Mouse (Mus musculus): ENCODE results near the gene Huwe1. TPM values are rescaled to one million over a fixed set of nuclear protein-coding genes. Genes with fewer than 3 reads are reported as not detected.

The Huwe1 gene
- polyA plus RNA-seq (2015; fragmentation: Nextera tagmentation; extraction: Ambion mirVana), result 11.5 and 13.3 TPM in 2 replicates

DNA sequence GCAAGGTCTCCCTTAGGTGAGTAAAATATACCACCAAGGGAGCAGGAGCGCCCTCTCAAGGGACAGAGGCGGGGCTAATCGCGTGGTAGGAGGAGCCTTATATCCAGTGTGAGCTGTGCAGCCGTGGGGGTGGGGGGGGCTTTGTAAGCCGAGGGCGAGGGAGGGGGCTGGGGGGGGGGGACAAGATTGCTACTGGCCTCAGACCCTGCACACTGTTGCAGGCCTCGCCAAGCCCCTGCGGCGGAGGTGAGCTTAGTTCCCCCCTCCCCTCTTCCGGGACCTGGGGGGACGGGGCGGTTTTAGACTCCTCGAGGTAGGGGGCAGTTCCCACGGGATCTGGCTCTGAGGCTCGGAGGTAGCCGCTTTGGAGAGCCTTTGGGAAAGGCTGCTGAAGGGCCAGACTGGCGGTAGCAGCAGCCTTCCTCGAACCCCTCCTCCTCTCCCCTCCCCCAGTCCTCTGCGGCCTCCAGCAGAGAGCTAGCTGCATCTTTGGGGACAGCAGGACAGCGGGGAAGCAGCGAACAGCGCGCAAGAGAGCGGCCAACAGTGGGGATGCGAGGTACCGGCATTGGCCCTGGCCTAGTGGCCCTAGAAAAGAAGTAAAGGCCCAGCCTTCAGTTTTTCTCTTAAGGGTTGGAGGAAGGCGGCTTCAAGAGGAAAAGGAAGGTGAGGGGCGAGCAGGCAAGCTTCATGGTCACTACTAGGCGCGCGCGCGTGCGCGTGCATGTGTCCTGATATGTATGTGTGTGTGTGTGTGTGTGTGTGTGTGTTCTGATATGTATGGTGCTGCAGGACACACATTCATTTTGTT is at the start of gene Huwe1:
Gene Huwe1 (plus strand): TSS at position 107 of the 811 bp plus-strand sequence.
- Histone ChIP-seq H3K27me3 (ENCODE audit: control insufficient read depth, insufficient read depth, low read depth, low read length) (no peaks in the 10 kb centered on the region), H3K4me2 (ENCODE audit: low read depth, low read length) (peak within 1 kb of the TSS; percentile 72), H3K36me3 (ENCODE audit: control insufficient read depth, insufficient read depth) (no peaks in the 10 kb centered on the region), H3K9me3 (replicated peaks; ENCODE audit: control insufficient read depth, low read length) (no peaks in the 10 kb centered on the region), H3K4me3 (ENCODE audit: low read depth, low read length) (peak within 1 kb of the TSS; percentile 69), H3K9ac (ENCODE audit: low read depth, low read length) (peak within 1 kb of the TSS; percentile 69), H3K4me1 (ENCODE audit: control insufficient read depth, low read depth, low read length) (peaks cover 2% of the 10 kb centered on the region), H3K27ac (ENCODE audit: low read length) (peak within 1 kb of the TSS; percentile 75)
- WGBS (ENCODE audit: insufficient replicate concordance), result 14% methylated on average over 36 of the region's 36 CpGs
- peak; percentile 24 for ATAC-seq (ENCODE audit: low read depth)

DNA sequence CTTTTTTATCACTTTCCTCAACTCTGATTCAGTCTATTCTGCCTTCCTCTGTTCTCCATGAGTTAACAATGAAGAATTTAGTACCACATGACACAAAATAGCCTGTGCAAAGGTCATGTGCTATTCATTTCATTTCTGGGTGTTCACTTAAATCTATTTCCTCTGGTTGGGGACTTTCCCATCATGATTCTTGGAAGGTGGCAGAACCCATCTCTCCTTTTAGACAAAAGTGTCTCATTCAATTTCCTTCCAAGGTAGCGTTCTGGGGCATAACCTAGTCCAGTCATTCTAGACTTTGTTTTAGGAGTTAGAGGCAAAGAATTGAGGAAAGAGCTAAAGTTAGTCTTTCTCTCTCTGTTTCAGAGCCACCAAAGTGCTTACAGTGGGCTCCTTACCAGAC is 20.3 kb upstream of the Huwe1 start:
- Histone ChIP-seq H3K9ac (ENCODE audit: low read depth, low read length) (no peak overlapping the region), H3K9me3 (replicated peaks; ENCODE audit: control insufficient read depth, low read length) (no peaks in the 10 kb centered on the region), H3K27ac (ENCODE audit: low read length) (no peak overlapping the region), H3K27me3 (ENCODE audit: control insufficient read depth, insufficient read depth, low read depth, low read length) (no peaks in the 10 kb centered on the region), H3K36me3 (ENCODE audit: control insufficient read depth, insufficient read depth) (no peaks in the 10 kb centered on the region), H3K4me2 (ENCODE audit: low read depth, low read length) (no peak overlapping the region), H3K4me1 (ENCODE audit: control insufficient read depth, low read depth, low read length) (no peaks in the 10 kb centered on the region), H3K4me3 (ENCODE audit: low read depth, low read length) (no peak overlapping the region)
- 56% methylated on average over 1 of the region's 1 CpGs for WGBS (ENCODE audit: insufficient replicate concordance)
- ATAC-seq (ENCODE audit: low read depth), result no peak

DNA sequence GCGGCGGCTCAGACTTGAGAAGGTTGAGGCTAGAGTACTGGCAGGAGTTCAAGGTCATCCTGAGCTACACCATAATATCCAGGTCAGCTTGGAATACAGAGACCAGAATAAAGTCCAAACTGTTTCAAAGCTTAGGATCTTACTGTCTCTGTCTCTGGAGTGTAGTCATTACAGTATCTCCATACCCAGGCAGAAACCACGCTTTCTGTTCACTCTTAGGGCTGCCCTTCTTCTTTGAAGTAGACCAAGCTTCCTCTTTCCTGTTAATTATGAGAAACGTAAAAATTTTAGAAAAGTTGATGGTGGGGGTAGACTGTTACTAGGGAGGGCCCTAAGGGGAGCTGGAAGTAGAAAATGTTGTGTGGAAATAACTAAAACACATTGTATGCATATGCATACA is 17.7 kb upstream of the Huwe1 start:
- ATAC-seq (ENCODE audit: low read depth), result no peak
- Histone ChIP-seq H3K4me2 (ENCODE audit: low read depth, low read length) (no peak overlapping the region), H3K36me3 (ENCODE audit: control insufficient read depth, insufficient read depth) (no peaks in the 10 kb centered on the region), H3K9me3 (replicated peaks; ENCODE audit: control insufficient read depth, low read length) (no peaks in the 10 kb centered on the region), H3K4me3 (ENCODE audit: low read depth, low read length) (no peak overlapping the region), H3K27ac (ENCODE audit: low read length) (no peak overlapping the region), H3K9ac (ENCODE audit: low read depth, low read length) (no peak overlapping the region), H3K4me1 (ENCODE audit: control insufficient read depth, low read depth, low read length) (no peaks in the 10 kb centered on the region), H3K27me3 (ENCODE audit: control insufficient read depth, insufficient read depth, low read depth, low read length) (no peaks in the 10 kb centered on the region)
- 56% methylated on average over 4 of the region's 4 CpGs for WGBS (ENCODE audit: insufficient replicate concordance)

GRCm38 (mm10) chrX:151792766-151793165 is 7.8 kb upstream of the Huwe1 start:
- Histone ChIP-seq H3K27ac (ENCODE audit: low read length) (no peak overlapping the region), H3K4me2 (ENCODE audit: low read depth, low read length) (no peak overlapping the region), H3K4me3 (ENCODE audit: low read depth, low read length) (no peak overlapping the region), H3K4me1 (ENCODE audit: control insufficient read depth, low read depth, low read length) (no peaks in the 10 kb centered on the region), H3K9me3 (replicated peaks; ENCODE audit: control insufficient read depth, low read length) (no peaks in the 10 kb centered on the region), H3K36me3 (ENCODE audit: control insufficient read depth, insufficient read depth) (no peaks in the 10 kb centered on the region), H3K27me3 (ENCODE audit: control insufficient read depth, insufficient read depth, low read depth, low read length) (no peaks in the 10 kb centered on the region), H3K9ac (ENCODE audit: low read depth, low read length) (no peak overlapping the region)
- no peak for ATAC-seq (ENCODE audit: low read depth)
- WGBS (ENCODE audit: insufficient replicate concordance), result 28% methylated on average over 2 of the region's 2 CpGs

GRCm38 (mm10) chrX:151797970-151798369 is 2.6 kb upstream of the Huwe1 start:
- Histone ChIP-seq H3K9me3 (replicated peaks; ENCODE audit: control insufficient read depth, low read length) (no peaks in the 10 kb centered on the region), H3K27ac (ENCODE audit: low read length) (no peak overlapping the region), H3K4me2 (ENCODE audit: low read depth, low read length) (no peak overlapping the region), H3K27me3 (ENCODE audit: control insufficient read depth, insufficient read depth, low read depth, low read length) (no peaks in the 10 kb centered on the region), H3K4me1 (ENCODE audit: control insufficient read depth, low read depth, low read length) (no peaks in the 10 kb centered on the region), H3K4me3 (ENCODE audit: low read depth, low read length) (no peak overlapping the region), H3K36me3 (ENCODE audit: control insufficient read depth, insufficient read depth) (no peaks in the 10 kb centered on the region), H3K9ac (ENCODE audit: low read depth, low read length) (no peak overlapping the region)
- no peak for ATAC-seq (ENCODE audit: low read depth)
- WGBS (ENCODE audit: insufficient replicate concordance), result 19% methylated on average over 1 of the region's 1 CpGs

- WGBS (ENCODE audit: insufficient replicate concordance), result 21% methylated on average over 13 of the region's 13 CpGs
- no peaks in the 10 kb centered on the region for H3K27me3 ChIP-seq (ENCODE audit: control insufficient read depth, insufficient read depth, low read depth, low read length)
- ATAC-seq (ENCODE audit: low read depth), result no peak
- no peaks in the 10 kb centered on the region for H3K9me3 ChIP-seq (replicated peaks; ENCODE audit: control insufficient read depth, low read length)
- peaks cover 2% of the 10 kb centered on the region for H3K4me1 ChIP-seq (ENCODE audit: control insufficient read depth, low read depth, low read length)
- peak overlapping the region; percentile 54 for H3K9ac ChIP-seq (ENCODE audit: low read depth, low read length)
- H3K36me3 ChIP-seq (ENCODE audit: control insufficient read depth, insufficient read depth), result no peaks in the 10 kb centered on the region
- peak overlapping the region; percentile 64 for H3K4me2 ChIP-seq (ENCODE audit: low read depth, low read length)
- peak overlapping the region; percentile 74 for H3K4me3 ChIP-seq (ENCODE audit: low read depth, low read length)
- H3K27ac ChIP-seq (ENCODE audit: low read length), result peak overlapping the region; percentile 93
Measured at GRCm38 (mm10) chrX:151802328-151802955, 1.8 kb downstream of the Huwe1 start.

- no peaks in the 10 kb centered on the region for H3K9me3 ChIP-seq (replicated peaks; ENCODE audit: control insufficient read depth, low read length)
- 17% methylated on average over 77 of the region's 77 CpGs for WGBS (ENCODE audit: insufficient replicate concordance)
- no peaks in the 10 kb centered on the region for H3K27me3 ChIP-seq (ENCODE audit: control insufficient read depth, insufficient read depth, low read depth, low read length)
- H3K9ac ChIP-seq (ENCODE audit: low read depth, low read length), result peak overlapping the region; percentile 80
- H3K4me3 ChIP-seq (ENCODE audit: low read depth, low read length), result peak overlapping the region; percentile 74
- H3K4me1 ChIP-seq (ENCODE audit: control insufficient read depth, low read depth, low read length), result peaks cover 2% of the 10 kb centered on the region
- no peaks in the 10 kb centered on the region for H3K36me3 ChIP-seq (ENCODE audit: control insufficient read depth, insufficient read depth)
- peak; percentile 90 for ATAC-seq (ENCODE audit: low read depth)
- H3K27ac ChIP-seq (ENCODE audit: low read length), result peak overlapping the region; percentile 93
- peak overlapping the region; percentile 64 for H3K4me2 ChIP-seq (ENCODE audit: low read depth, low read length)
Measured at GRCm38 (mm10) chrX:151802956-151803776, 2.6 kb downstream of the Huwe1 start.

DNA sequence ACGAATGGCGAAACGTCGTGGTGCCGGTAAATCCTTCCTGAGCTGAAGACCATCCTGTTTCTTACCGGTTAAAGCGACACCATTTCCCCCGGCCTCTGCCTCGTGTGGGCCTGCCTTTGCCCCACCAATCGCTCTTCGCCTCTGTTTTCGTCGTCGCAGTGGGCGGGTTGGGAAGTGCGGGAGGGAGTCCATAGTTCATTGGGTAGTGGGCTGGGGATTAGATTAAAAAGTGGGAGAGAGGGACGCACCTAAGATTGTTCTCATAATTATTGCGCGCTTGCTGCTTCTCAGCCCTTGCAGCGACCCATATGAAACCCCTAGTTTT is 3.1 kb downstream of the Huwe1 start:
- Histone ChIP-seq H3K4me3 (ENCODE audit: low read depth, low read length) (peak overlapping the region; percentile 74), H3K4me1 (ENCODE audit: control insufficient read depth, low read depth, low read length) (peaks cover 2% of the 10 kb centered on the region), H3K27me3 (ENCODE audit: control insufficient read depth, insufficient read depth, low read depth, low read length) (no peaks in the 10 kb centered on the region), H3K4me2 (ENCODE audit: low read depth, low read length) (peak overlapping the region; percentile 63), H3K36me3 (ENCODE audit: control insufficient read depth, insufficient read depth) (no peaks in the 10 kb centered on the region), H3K9me3 (replicated peaks; ENCODE audit: control insufficient read depth, low read length) (no peaks in the 10 kb centered on the region), H3K27ac (ENCODE audit: low read length) (peak overlapping the region; percentile 92), H3K9ac (ENCODE audit: low read depth, low read length) (peak overlapping the region; percentile 80)
- WGBS (ENCODE audit: insufficient replicate concordance), result 21% methylated on average over 20 of the region's 20 CpGs
- peak; percentile 43 for ATAC-seq (ENCODE audit: low read depth)

Data from liver, embryonic 16.5 days (tissue).